Comparison of ENCODE assay signal across 12 mouse cellular contexts in the genomic region with DNA sequence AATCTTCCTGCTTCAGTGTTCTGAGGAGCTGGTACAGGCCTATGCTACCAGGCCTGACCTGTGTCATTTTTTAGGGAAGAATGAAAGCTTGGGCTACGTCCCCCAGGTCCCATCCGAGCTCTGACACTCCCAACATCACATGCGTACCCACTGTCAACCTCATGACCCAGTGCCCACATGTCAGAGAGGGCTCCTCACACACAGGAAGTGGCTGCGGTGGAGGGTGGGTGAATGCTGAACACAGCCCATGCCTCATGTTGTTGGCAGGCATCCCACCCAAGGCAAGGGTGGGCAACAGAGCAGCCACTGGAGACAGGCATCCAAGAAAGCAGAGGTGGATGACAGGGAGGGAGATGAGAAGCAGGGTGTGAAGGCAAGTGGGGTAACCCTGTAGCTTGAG. TPM values are rescaled to one million over a fixed set of nuclear protein-coding genes. Genes with fewer than 3 reads are reported as not detected.
A peak's percentile ranks its signal among the peaks of the same experiment; 100 is the strongest.
DNase-seq lines count a peak whose midpoint lies in the region; ATAC-seq lines count a peak whose summit lies in the region.
"Had no signal": no experiment of that assay in that cellular context is flagged by ENCODE, and none has a peak within 500 bp of the region (broad histone marks: within the 10 kb centered on the region; RNA-seq: fewer than 3 reads in every experiment).

No protein-coding gene starts in this region.

- H3K4me1 ChIP-seq in hindbrain, embryonic 10.5 days (replicated peaks) = peaks cover 26% of the 10 kb centered on the region

- no peak for ATAC-seq in erythroblast, adult 5-6 weeks (replicated peaks; ENCODE audit: low FRiP score, poor library complexity, severe bottlenecking)
- no peak for ATAC-seq in frontal cortex, adult (ENCODE audit: low TSS enrichment)
- ATAC-seq: forebrain, embryonic 13.5 days had no signal

- DNase-seq in CD4-positive helper T cell, adult 2 months (ENCODE audit: low read depth, low spot score) = peak; percentile 82
- peak; percentile 93 for DNase-seq in T-cell, adult 2 months (ENCODE audit: low spot score)
- DNase-seq in lung, postnatal 36 days = peak; percentile 65
- peak; percentile 78 to 87 for DNase-seq in thymus, adult 18-20 months
- no peak for DNase-seq in hindbrain, embryonic 10.5 days (ENCODE audit: low spot score)
- DNase-seq: cerebellum, adult 9-11 months; kidney, adult 2 months had no signal

- peaks cover 7% of the 10 kb centered on the region; the same call in 1 of the 2 replicates for H3K9me3 ChIP-seq in hindbrain, embryonic 10.5 days
- H3K9me3 ChIP-seq: embryonic facial prominence, embryonic 12.5 days; forebrain, embryonic 13.5 days had no signal

- 84% methylated on average over 4 of the region's 4 CpGs for WGBS in hindbrain, embryonic 10.5 days

- peaks cover 51% of the 10 kb centered on the region for H3K27me3 ChIP-seq in hindbrain, embryonic 10.5 days (ENCODE audit: insufficient read depth, poor library complexity, severe bottlenecking)

- no peak overlapping the region for H3K4me3 ChIP-seq in hindbrain, embryonic 10.5 days
- H3K4me3 ChIP-seq: embryonic facial prominence, embryonic 12.5 days; forebrain, embryonic 13.5 days; midbrain, embryonic 10.5 days had no signal

- H3K27ac ChIP-seq in hindbrain, embryonic 10.5 days = no peak overlapping the region
- H3K27ac ChIP-seq: embryonic facial prominence, embryonic 12.5 days; forebrain, embryonic 13.5 days; midbrain, embryonic 10.5 days had no signal

- no peaks in the 10 kb centered on the region for H3K36me3 ChIP-seq in hindbrain, embryonic 10.5 days
- H3K36me3 ChIP-seq: embryonic facial prominence, embryonic 12.5 days; midbrain, embryonic 10.5 days had no signal

RNA-seq across cellular contexts. Expression of a gene that starts 4.4 kb away (rescaled TPM):
- polyA plus RNA-seq in hindbrain, embryonic 10.5 days (2016; fragmentation: Nextera tagmentation; extraction: Ambion mirVana) = 6.9 and 9.3 TPM in 2 replicates
- 31.8 and 56.7 TPM in 2 replicates for total RNA-seq in erythroblast, adult 5-6 weeks (2015; ENCODE audit: low replicate concordance)
- 17.1 and 27.1 TPM in 2 replicates for total RNA-seq in erythroblast, adult 5-6 weeks (2017; ENCODE audit: low replicate concordance)

RNA-seq across cellular contexts. Expression of a gene that starts 21.7 kb away (rescaled TPM):
- 253 and 322 TPM in 2 replicates for polyA plus RNA-seq in hindbrain, embryonic 10.5 days (2016; fragmentation: Nextera tagmentation; extraction: Ambion mirVana)
- 20.1 and 40.0 TPM in 2 replicates for total RNA-seq in erythroblast, adult 5-6 weeks (2015; ENCODE audit: low replicate concordance)
- total RNA-seq in erythroblast, adult 5-6 weeks (2017; ENCODE audit: low replicate concordance) = 36.5 and 37.3 TPM in 2 replicates

RNA-seq across cellular contexts. Expression of a gene that starts 37.7 kb away (rescaled TPM):
- polyA plus RNA-seq in hindbrain, embryonic 10.5 days (2016; fragmentation: Nextera tagmentation; extraction: Ambion mirVana) = 28.2 and 29.9 TPM in 2 replicates
- 5.2 and 9.0 TPM in 2 replicates for total RNA-seq in erythroblast, adult 5-6 weeks (2015; ENCODE audit: low replicate concordance)
- 22.3 and 30.6 TPM in 2 replicates for total RNA-seq in erythroblast, adult 5-6 weeks (2017; ENCODE audit: low replicate concordance)
